In genomic region chr17:34392321-34392720, GRCm38 (mm10) we compare ENCODE assay signal across 8 mouse cellular contexts. TPM values are rescaled to one million over a fixed set of nuclear protein-coding genes. Genes with fewer than 3 reads are reported as not detected.
DNase-seq lines count a peak whose midpoint lies in the region; ATAC-seq and TF ChIP-seq lines count a peak whose summit lies in the region.

No protein-coding gene starts in this region.

- H3K27me3 ChIP-seq in embryonic facial prominence, embryonic 11.5 days (ENCODE audit: control insufficient read depth, insufficient read depth, low read length) = peaks cover 3% of the 10 kb centered on the region; the same call in 1 of the 2 replicates
- H3K27me3 ChIP-seq in heart, postnatal 0 days (ENCODE audit: control insufficient read depth, insufficient read depth, low read length) = peaks cover 10% of the 10 kb centered on the region; the same call in 1 of the 2 replicates
- H3K27me3 ChIP-seq in kidney, embryonic 16.5 days (ENCODE audit: insufficient read depth, low read length) = 0 out of 2 replicates have a peak, but pooled peaks cover 4% of the 10 kb centered on the region

- WGBS in embryonic facial prominence, embryonic 11.5 days = 5% methylated on average over 24 of the region's 24 CpGs
- WGBS in heart, postnatal 0 days = 4% methylated on average over 24 of the region's 24 CpGs
- WGBS in kidney, embryonic 16.5 days = 1% methylated on average over 24 of the region's 24 CpGs

- peak; percentile 9 for DNase-seq in thymus, postnatal 25 days
- no peak for DNase-seq in thymus, postnatal 10 days (ENCODE audit: low spot score in 2 of 2)
- DNase-seq in embryonic facial prominence, embryonic 11.5 days (ENCODE audit: low spot score) = peak; percentile 73
- no peak for DNase-seq in heart, postnatal 0 days (ENCODE audit: low spot score)
- peak; percentile 58 for DNase-seq in lung, postnatal 10 days
- peak; percentile 69 for DNase-seq in retina, postnatal 1 day
- DNase-seq in spleen, adult 12 weeks (ENCODE audit: low spot score) = no peak

- H3K4me1 ChIP-seq in embryonic facial prominence, embryonic 11.5 days (ENCODE audit: control insufficient read depth, insufficient read depth, low read length) = no peaks in the 10 kb centered on the region
- no peaks in the 10 kb centered on the region for H3K4me1 ChIP-seq in heart, postnatal 0 days (ENCODE audit: control insufficient read depth, insufficient read depth)
- no peaks in the 10 kb centered on the region for H3K4me1 ChIP-seq in kidney, embryonic 16.5 days (ENCODE audit: insufficient read depth, low read length)

- H3K9me3 ChIP-seq in embryonic facial prominence, embryonic 11.5 days (replicated peaks; ENCODE audit: control insufficient read depth, low read length) = no peaks in the 10 kb centered on the region
- H3K9me3 ChIP-seq in heart, postnatal 0 days (replicated peaks; ENCODE audit: control insufficient read depth, low read length) = no peaks in the 10 kb centered on the region
- H3K9me3 ChIP-seq in kidney, embryonic 16.5 days (ENCODE audit: low read length) = peaks cover 3% of the 10 kb centered on the region; the same call in 1 of the 2 replicates

- TF ChIP-seq EP300 in heart, postnatal 0 days (IDR thresholded peaks at IDR 0.05; ENCODE audit: low read depth) = no peak

- ATAC-seq in embryonic facial prominence, embryonic 11.5 days (replicated peaks; ENCODE audit: insufficient number of reproducible peaks, low FRiP score, low TSS enrichment, low read depth) = no peak
- ATAC-seq in heart, postnatal 0 days (ENCODE audit: insufficient read depth, low read depth) = 0 out of 2 replicates have a peak, but pooled peaks have one; percentile 36
- ATAC-seq in kidney, embryonic 16.5 days (ENCODE audit: low FRiP score, low TSS enrichment) = 0 out of 2 replicates have a peak, but pooled peaks have one; percentile 57

- H3K4me2 ChIP-seq in embryonic facial prominence, embryonic 11.5 days (ENCODE audit: low read depth, low read length) = peak overlapping the region; percentile 45
- peak overlapping the region; percentile 49 for H3K4me2 ChIP-seq in heart, postnatal 0 days (ENCODE audit: low read depth, low read length)
- H3K4me2 ChIP-seq in kidney, embryonic 16.5 days (replicated peaks; ENCODE audit: low read depth, low read length) = peak overlapping the region; percentile 58

- peak overlapping the region; percentile 27 for H3K4me3 ChIP-seq in embryonic facial prominence, embryonic 11.5 days (ENCODE audit: low read depth, low read length)
- peak overlapping the region; percentile 32; the same call in 1 of the 2 replicates for H3K4me3 ChIP-seq in heart, postnatal 0 days (ENCODE audit: low read depth, low read length)
- H3K4me3 ChIP-seq in kidney, embryonic 16.5 days (ENCODE audit: low read length) = peak overlapping the region; percentile 36

- H3K27ac ChIP-seq in embryonic facial prominence, embryonic 11.5 days (replicated peaks; ENCODE audit: low read depth, low read length) = no peak overlapping the region
- H3K27ac ChIP-seq in heart, postnatal 0 days (ENCODE audit: low read depth) = no peak overlapping the region
- H3K27ac ChIP-seq in kidney, embryonic 16.5 days (ENCODE audit: low read length) = no peak overlapping the region

- no peak for TF ChIP-seq CTCF in heart, postnatal 0 days (IDR thresholded peaks at IDR 0.05; ENCODE audit: low read depth)

- H3K36me3 ChIP-seq in embryonic facial prominence, embryonic 11.5 days (replicated peaks; ENCODE audit: control insufficient read depth, insufficient read depth, low read depth, low read length) = no peaks in the 10 kb centered on the region
- no peaks in the 10 kb centered on the region for H3K36me3 ChIP-seq in heart, postnatal 0 days (replicated peaks; ENCODE audit: control insufficient read depth, insufficient read depth, low read length)
- no peaks in the 10 kb centered on the region for H3K36me3 ChIP-seq in kidney, embryonic 16.5 days (ENCODE audit: insufficient read depth, low read length)

- peak overlapping the region; percentile 34; the same call in 1 of the 2 replicates for H3K9ac ChIP-seq in embryonic facial prominence, embryonic 11.5 days (replicated peaks; ENCODE audit: low read length)
- H3K9ac ChIP-seq in heart, postnatal 0 days (replicated peaks; ENCODE audit: low read depth, low read length) = no peak overlapping the region
- no peak overlapping the region for H3K9ac ChIP-seq in kidney, embryonic 16.5 days (replicated peaks; ENCODE audit: low read length)

RNA-seq across cellular contexts. Expression of gene BC051142, which starts 6.3 kb away (rescaled TPM):
- 0.39 and 0.72 TPM in 2 replicates for polyA plus RNA-seq in embryonic facial prominence, embryonic 11.5 days (2014; fragmentation: Nextera tagmentation; extraction: Ambion mirVana)
- not detected in 2 replicates for total RNA-seq in heart, postnatal 0 days (2014; rRNA removed; ENCODE audit: low replicate concordance)
- 0.41 and 0.62 TPM in 2 replicates for polyA plus RNA-seq in heart, postnatal 0 days (2015; fragmentation: Nextera tagmentation; extraction: Ambion mirVana)
- 0.23 and 0.74 TPM in 2 replicates for polyA plus RNA-seq in kidney, embryonic 16.5 days (2015; fragmentation: Nextera tagmentation; extraction: Ambion mirVana)

RNA-seq across cellular contexts. Expression of gene Btnl1, which starts 15.4 kb away (rescaled TPM):
- polyA plus RNA-seq in embryonic facial prominence, embryonic 11.5 days (2014; fragmentation: Nextera tagmentation; extraction: Ambion mirVana) = not detected in 2 replicates
- total RNA-seq in heart, postnatal 0 days (2014; rRNA removed; ENCODE audit: low replicate concordance) = not detected in 2 replicates
- polyA plus RNA-seq in heart, postnatal 0 days (2015; fragmentation: Nextera tagmentation; extraction: Ambion mirVana) = not detected in 2 replicates
- polyA plus RNA-seq in kidney, embryonic 16.5 days (2015; fragmentation: Nextera tagmentation; extraction: Ambion mirVana) = not detected in 2 replicates

RNA-seq across cellular contexts. Expression of gene Btnl2, which starts 37.7 kb away (rescaled TPM):
- 0.08 TPM in 1 of 2 replicates, not detected in the other for polyA plus RNA-seq in embryonic facial prominence, embryonic 11.5 days (2014; fragmentation: Nextera tagmentation; extraction: Ambion mirVana)
- not detected in 2 replicates for total RNA-seq in heart, postnatal 0 days (2014; rRNA removed; ENCODE audit: low replicate concordance)
- not detected in 2 replicates for polyA plus RNA-seq in heart, postnatal 0 days (2015; fragmentation: Nextera tagmentation; extraction: Ambion mirVana)
- not detected in 2 replicates for polyA plus RNA-seq in kidney, embryonic 16.5 days (2015; fragmentation: Nextera tagmentation; extraction: Ambion mirVana)

Comparison
In these comparisons a context has a peak if more than half of its experiments do, and no peak if none do; other contexts are left out.
1. DNase-seq: peak in thymus, postnatal 25 days (single experiment), embryonic facial prominence, embryonic 11.5 days (single experiment), lung, postnatal 10 days (single experiment) and retina, postnatal 1 day (single experiment); none in thymus, postnatal 10 days (0 of 2), heart, postnatal 0 days (single experiment) and spleen, adult 12 weeks (single experiment).
2. Peak in every context shown above with its lines, with median percentiles within 50 percentile points of each other: H3K4me2 ChIP-seq and H3K4me3 ChIP-seq.